Mouse (Mus musculus) brain, embryonic 14.5 days (tissue): ENCODE data around the gene Gm5142. TPM values are rescaled to one million over a fixed set of nuclear protein-coding genes. Genes with fewer than 3 reads are reported as not detected.

Source experiments
- DNase-seq: peaks from one replicate; pipeline ENCODE4 v3.0.0-alpha.2; 2011; ENCODE audit warnings: low read depth
- CTCF ChIP-seq: fragments of 200-500 bp; IDR thresholded peaks from 2 replicates; pipeline ENCODE4 v1.5.1; 2012; ENCODE audit warnings: inconsistent platforms, mild to moderate bottlenecking, moderate library complexity, borderline replicate concordance; ENCODE audit not compliant: insufficient read depth, insufficient read length; ENCODE audit errors: extremely low read depth
- POLR2A ChIP-seq: fragments of 200-500 bp; IDR thresholded peaks from 2 replicates; pipeline ENCODE4 v1.6.1; 2012; ENCODE audit warnings: mild to moderate bottlenecking, inconsistent platforms, borderline replicate concordance; ENCODE audit not compliant: poor library complexity, insufficient read depth, insufficient read length, severe bottlenecking; ENCODE audit errors: extremely low read depth
- polyA plus RNA-seq: library from polyadenylated mRNA; depleted of rRNA; stranded (reverse); fragments of >200 nt; gene quantifications from 2 replicates; pipeline ENCODE4 v1.2.3, GENCODE M21; 2012; rRNA removed

The Gm5142 gene
- polyA plus RNA-seq, 1 experiment = not detected

DNA sequence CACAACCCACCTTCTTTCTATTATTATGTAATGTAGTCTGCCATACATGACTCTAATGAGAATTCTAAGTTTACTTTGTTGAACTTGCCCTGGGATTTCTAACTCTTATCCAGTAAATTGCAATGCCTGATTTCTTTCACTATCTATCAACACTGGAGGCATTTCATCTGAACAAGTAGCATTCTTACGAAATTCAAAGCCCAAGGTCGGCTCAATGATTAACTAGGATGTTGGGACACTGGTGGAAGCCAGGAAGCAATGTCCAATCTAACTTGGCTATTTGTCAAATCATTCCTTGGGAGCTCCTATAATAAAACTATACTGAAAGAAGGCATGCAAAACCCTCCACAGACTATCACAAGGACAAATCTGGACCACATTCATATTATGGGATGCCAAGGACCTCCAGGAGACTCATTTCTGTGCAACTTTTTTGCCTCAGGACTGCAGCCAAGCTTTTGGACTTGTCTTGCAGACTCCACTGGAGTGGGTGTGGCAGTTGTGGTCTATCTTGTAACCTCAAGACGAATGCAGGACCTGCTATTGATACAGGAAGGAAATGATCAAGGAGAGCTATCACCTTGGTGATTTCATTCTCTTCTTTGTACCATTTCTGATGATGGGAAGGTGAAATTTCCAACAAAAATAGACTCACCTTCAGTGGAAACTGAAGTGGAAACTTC, 21.4 kb downstream of the Gm5142 start:
- TF ChIP-seq POLR2A = no peak
- TF ChIP-seq CTCF = no peak
- DNase-seq = no peak

DNA sequence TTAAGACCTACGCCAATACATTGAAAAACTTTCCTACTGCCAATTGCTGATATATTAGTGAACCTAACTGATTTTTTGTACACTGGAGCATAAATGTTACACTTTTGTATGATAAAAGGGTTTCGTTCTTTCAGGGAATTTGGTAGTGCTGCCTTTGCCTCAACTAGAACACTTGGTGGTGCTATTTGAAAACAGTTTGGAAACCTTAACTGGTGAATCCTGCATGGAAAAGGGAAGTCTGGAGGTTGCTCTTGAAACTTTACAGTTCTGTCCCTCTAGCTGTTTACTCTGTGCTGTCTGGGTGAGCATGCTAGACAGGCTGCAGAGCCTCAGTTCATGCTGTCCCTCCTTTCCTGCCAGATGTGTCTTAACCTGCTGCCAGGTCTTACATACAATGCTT, 23.0 kb downstream of the Gm5142 start:
- peak; percentile 35 for DNase-seq
- TF ChIP-seq CTCF = peak; percentile 26; the same call in 1 of the 2 replicates
- TF ChIP-seq POLR2A = no peak

DNA sequence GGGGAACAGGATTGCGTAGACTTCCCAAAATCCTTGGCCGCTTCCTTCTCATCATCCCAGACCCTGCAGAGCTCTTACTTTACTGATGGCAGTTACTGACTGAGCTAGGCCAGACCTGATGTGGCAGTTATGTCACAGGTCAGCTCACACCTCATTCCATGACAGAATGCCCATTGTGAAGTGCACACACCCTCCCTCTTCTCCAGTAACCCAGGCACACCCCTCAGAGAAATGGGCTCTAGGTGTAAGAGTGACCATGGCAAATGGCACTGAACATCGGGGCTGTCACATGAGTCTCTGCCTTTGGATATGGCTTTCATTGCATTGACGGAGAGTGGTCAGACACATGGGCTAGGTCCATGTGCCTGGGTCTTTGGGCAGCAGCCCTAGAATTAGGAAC, 35.8 kb downstream of the Gm5142 start, which contains the start of gene 1700129C05Rik:
Gene 1700129C05Rik (minus strand): TSS at position 101 of the 400 bp plus-strand sequence.
- no peak for TF ChIP-seq POLR2A
- TF ChIP-seq CTCF = no peak
- DNase-seq = no peak

DNA sequence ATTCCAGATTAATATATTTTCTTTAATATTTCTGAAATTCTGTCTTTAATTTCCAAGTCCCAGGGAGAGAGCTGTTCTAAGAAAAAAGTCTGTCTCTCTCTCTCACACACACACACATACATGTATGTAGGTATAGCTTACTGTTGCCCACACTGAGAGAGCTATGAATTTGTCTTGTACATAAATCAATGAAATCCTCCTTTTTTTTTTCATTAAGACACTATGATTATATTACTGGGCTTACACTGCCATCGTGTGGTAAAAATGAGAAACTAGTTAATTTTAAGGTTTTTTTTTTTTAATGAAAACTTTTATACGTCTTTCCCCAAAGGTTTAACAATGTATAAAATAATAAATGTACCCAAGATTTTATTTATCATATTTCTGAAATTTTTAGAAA, 64.3 kb downstream of the Gm5142 start:
- TF ChIP-seq POLR2A = no peak
- TF ChIP-seq CTCF = peak; percentile 11; the same call in 1 of the 2 replicates
- DNase-seq = peak; percentile 70

Other genes with a start within 250 kb of the Gm5142 start
- not detected in 2 replicates for gene 1700129C05Rik, start 35.9 kb downstream of the Gm5142 start, polyA plus RNA-seq
- gene Rcbtb1, start 22.5 kb upstream of the Gm5142 start, polyA plus RNA-seq = 57.1 and 57.7 TPM in 2 replicates
- not detected in 2 replicates for gene Gm6904, start 81.5 kb upstream of the Gm5142 start, polyA plus RNA-seq
- not detected in 2 replicates for gene Phf11a, start 118.8 kb upstream of the Gm5142 start, polyA plus RNA-seq
- 0.05 and 0.08 TPM in 2 replicates for gene Phf11b, start 162.6 kb upstream of the Gm5142 start, polyA plus RNA-seq
- gene Phf11d, start 186.7 kb upstream of the Gm5142 start, polyA plus RNA-seq = 0.29 and 0.32 TPM in 2 replicates
- 0.92 and 1.1 TPM in 2 replicates for gene Phf11c, start 216.6 kb upstream of the Gm5142 start, polyA plus RNA-seq